Mouse (Mus musculus): ENCODE data around the gene Oaf. TPM values are rescaled to one million over a fixed set of nuclear protein-coding genes. Genes with fewer than 3 reads are reported as not detected.

The Oaf gene
- polyA plus RNA-seq, 1 experiment from 2014 or later, result 7.0 TPM

DNA sequence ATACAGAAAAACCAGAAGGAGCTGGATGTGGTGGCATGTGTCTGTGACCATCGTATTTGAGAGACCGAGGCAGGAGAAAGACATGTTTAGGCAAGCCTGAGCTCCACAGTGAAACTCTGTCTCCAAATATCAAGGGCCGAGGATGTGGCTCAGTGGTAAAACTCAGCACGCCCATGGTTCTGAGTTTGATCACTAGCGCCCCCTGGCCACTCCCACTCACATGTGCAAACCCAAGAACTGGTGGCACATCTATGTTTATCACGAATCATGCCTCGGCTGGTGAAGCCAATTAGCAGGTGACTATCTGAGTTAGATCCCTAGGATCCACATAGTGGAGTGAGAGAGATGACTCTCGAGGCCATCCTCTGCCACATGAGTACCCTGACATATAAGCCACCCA lies 27.6 kb upstream of the Oaf start:
- no peak overlapping the region for H3K4me3 ChIP-seq (ENCODE audit: low read depth, low read length)
- no peak overlapping the region for H3K27ac ChIP-seq (ENCODE audit: low read depth, low read length)
- H3K9ac ChIP-seq (ENCODE audit: low read length), result no peak overlapping the region
- H3K9me3 ChIP-seq (replicated peaks; ENCODE audit: control insufficient read depth, low read length), result no peaks in the 10 kb centered on the region
- H3K27me3 ChIP-seq (replicated peaks; ENCODE audit: control insufficient read depth, insufficient read depth, low read length), result peaks cover 9% of the 10 kb centered on the region; the same call in 1 of the 2 replicates
- H3K36me3 ChIP-seq (ENCODE audit: control insufficient read depth, insufficient read depth, low read length), result no peaks in the 10 kb centered on the region
- DNase-seq (ENCODE audit: low spot score), result no peak
- peaks cover 14% of the 10 kb centered on the region for H3K4me1 ChIP-seq (ENCODE audit: control insufficient read depth, insufficient read depth, low read length)
- no peak for ATAC-seq
- no peak overlapping the region for H3K4me2 ChIP-seq (ENCODE audit: low read length)
- WGBS, result 79% methylated on average over 8 of the region's 8 CpGs

DNA sequence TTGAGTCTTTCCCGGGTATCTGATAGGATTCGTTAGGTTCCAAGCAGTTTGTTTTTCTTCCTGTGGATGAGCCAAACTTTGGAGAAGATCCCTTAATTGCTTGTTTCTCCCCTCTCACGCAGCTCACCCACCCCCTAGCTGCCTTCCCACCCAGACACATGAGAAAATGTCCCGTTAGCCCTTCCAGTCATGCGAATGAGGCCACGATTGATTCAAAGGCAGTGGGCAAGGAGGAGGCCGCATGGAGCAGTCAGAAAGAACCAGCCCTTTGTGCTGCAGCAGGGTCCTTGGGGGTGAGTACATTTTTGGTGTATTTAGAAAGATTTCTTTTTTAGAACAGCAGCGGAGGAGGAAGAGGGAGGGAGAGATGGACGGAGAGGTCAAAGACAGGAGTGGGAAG lies 25.5 kb upstream of the Oaf start:
- Histone ChIP-seq H3K36me3 (ENCODE audit: control insufficient read depth, insufficient read depth, low read length) (no peaks in the 10 kb centered on the region), H3K4me3 (ENCODE audit: low read depth, low read length) (no peak overlapping the region), H3K4me2 (ENCODE audit: low read length) (no peak overlapping the region), H3K9ac (ENCODE audit: low read length) (no peak overlapping the region), H3K27me3 (replicated peaks; ENCODE audit: control insufficient read depth, insufficient read depth, low read length) (no peaks in the 10 kb centered on the region), H3K27ac (ENCODE audit: low read depth, low read length) (no peak overlapping the region), H3K4me1 (ENCODE audit: control insufficient read depth, insufficient read depth, low read length) (peaks cover 5% of the 10 kb centered on the region), H3K9me3 (replicated peaks; ENCODE audit: control insufficient read depth, low read length) (no peaks in the 10 kb centered on the region)
- WGBS, result 23% methylated on average over 9 of the region's 9 CpGs
- ATAC-seq, result no peak
- no peak for DNase-seq (ENCODE audit: low spot score)

GRCm38 (mm10) chr9:43263946-43264451 lies 24.3 kb upstream of the Oaf start:
- 0 out of 2 replicates have a peak, but pooled peaks cover 3% of the 10 kb centered on the region for H3K4me1 ChIP-seq (ENCODE audit: control insufficient read depth, insufficient read depth, low read length)
- DNase-seq (ENCODE audit: low spot score) (no peak), ATAC-seq (no peak)
- H3K9me3 ChIP-seq (replicated peaks; ENCODE audit: control insufficient read depth, low read length), result no peaks in the 10 kb centered on the region
- no peak overlapping the region for H3K9ac ChIP-seq (ENCODE audit: low read length)
- H3K27me3 ChIP-seq (replicated peaks; ENCODE audit: control insufficient read depth, insufficient read depth, low read length), result no peaks in the 10 kb centered on the region
- H3K4me3 ChIP-seq (ENCODE audit: low read depth, low read length), result no peak overlapping the region
- 18% methylated on average over 11 of the region's 11 CpGs for WGBS
- H3K27ac ChIP-seq (ENCODE audit: low read depth, low read length), result no peak overlapping the region
- H3K36me3 ChIP-seq (ENCODE audit: control insufficient read depth, insufficient read depth, low read length), result no peaks in the 10 kb centered on the region
- no peak overlapping the region for H3K4me2 ChIP-seq (ENCODE audit: low read length)

DNA sequence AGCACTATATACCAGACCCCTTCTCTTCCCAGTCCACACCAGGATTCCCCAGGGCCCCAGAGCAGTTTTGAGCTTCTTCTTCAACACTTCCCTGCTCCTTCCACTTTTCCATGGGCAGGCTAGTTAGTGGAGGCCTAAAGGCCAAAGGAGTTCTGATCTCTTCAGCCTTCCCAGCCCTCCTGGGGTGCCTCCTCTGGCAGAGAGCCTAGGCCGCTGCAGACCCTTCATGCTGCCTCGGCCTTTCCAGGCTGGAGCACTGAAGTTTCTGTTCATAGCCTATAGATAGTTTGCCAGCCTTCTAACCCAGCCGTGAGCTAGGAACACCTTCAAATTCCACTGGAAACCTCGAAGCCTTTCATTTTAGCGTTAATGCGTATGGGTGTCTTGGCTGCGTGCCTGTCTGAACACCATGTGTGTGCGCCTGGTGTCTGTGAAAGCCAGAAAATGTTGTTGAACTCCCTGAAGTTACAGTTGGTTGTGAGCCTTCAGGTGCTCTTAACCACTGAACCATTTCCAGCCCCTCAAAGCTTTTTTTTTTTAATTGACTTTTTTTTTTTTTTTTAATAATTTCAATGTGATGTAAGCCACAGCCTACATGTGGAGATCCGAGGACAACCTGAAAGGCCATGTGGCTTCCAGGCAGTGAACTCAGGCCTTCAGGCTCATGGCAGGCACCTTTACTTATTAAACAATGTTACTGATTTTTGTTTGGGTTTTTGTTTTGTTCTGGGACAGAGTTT lies 23.3 kb upstream of the Oaf start:
- H3K9me3 ChIP-seq (replicated peaks; ENCODE audit: control insufficient read depth, low read length), result no peaks in the 10 kb centered on the region
- ATAC-seq (no peak), DNase-seq (ENCODE audit: low spot score) (peak; percentile 43)
- H3K4me2 ChIP-seq (ENCODE audit: low read length), result no peak overlapping the region
- H3K4me3 ChIP-seq (ENCODE audit: low read depth, low read length), result no peak overlapping the region
- H3K27me3 ChIP-seq (replicated peaks; ENCODE audit: control insufficient read depth, insufficient read depth, low read length), result no peaks in the 10 kb centered on the region
- H3K36me3 ChIP-seq (ENCODE audit: control insufficient read depth, insufficient read depth, low read length), result no peaks in the 10 kb centered on the region
- H3K9ac ChIP-seq (ENCODE audit: low read length), result no peak overlapping the region
- WGBS, result 55% methylated on average over 9 of the region's 9 CpGs
- no peak overlapping the region for H3K27ac ChIP-seq (ENCODE audit: low read depth, low read length)
- H3K4me1 ChIP-seq (ENCODE audit: control insufficient read depth, insufficient read depth, low read length), result 0 out of 2 replicates have a peak, but pooled peaks cover 3% of the 10 kb centered on the region

DNA sequence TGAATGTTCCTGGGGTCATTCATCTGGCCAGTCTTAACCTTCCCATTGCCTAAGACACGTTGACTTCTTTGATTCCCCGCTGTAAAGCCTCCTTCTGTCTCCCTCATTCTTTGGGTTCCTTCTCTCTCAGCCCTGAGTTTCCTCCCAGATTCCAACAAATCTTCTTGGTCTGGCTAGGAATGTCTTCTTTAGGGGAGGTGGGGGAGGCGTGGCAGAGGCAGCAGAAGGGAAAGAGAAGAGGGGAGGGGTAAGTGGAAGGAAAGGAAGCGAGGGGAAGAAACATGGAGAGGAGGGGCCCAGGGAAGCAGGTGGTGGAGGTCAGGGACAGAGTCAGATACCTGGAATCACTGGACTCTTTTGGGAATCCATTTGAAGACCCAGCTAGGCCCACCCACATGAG lies 22.7 kb upstream of the Oaf start:
- Histone ChIP-seq H3K4me2 (ENCODE audit: low read length) (no peak overlapping the region), H3K9ac (ENCODE audit: low read length) (no peak overlapping the region), H3K9me3 (replicated peaks; ENCODE audit: control insufficient read depth, low read length) (no peaks in the 10 kb centered on the region), H3K27ac (ENCODE audit: low read depth, low read length) (no peak overlapping the region), H3K4me3 (ENCODE audit: low read depth, low read length) (no peak overlapping the region), H3K27me3 (replicated peaks; ENCODE audit: control insufficient read depth, insufficient read depth, low read length) (no peaks in the 10 kb centered on the region), H3K4me1 (ENCODE audit: control insufficient read depth, insufficient read depth, low read length) (0 out of 2 replicates have a peak, but pooled peaks cover 3% of the 10 kb centered on the region), H3K36me3 (ENCODE audit: control insufficient read depth, insufficient read depth, low read length) (no peaks in the 10 kb centered on the region)
- 58% methylated on average over 4 of the region's 4 CpGs for WGBS
- DNase-seq (ENCODE audit: low spot score) (no peak), ATAC-seq (no peak)

DNA sequence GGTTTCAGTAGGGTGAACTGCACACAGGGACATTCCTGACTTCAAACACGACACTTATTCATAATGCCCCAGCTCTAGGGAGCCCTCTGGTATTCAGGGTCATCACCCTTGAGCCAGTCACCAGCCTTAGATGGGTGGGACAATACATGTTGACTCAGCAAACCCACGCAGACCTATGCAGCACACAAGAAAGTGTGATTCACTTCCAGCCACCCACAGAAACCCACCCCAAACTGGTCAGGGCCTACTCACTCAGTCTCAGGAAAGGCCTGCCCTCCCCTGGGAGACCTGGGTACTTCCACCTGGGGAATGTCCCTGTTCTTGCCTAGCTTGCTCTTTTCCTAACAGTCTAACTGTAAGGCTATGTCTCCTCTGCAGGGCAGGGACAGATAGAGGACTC lies 22.2 kb upstream of the Oaf start:
- ATAC-seq (no peak), DNase-seq (ENCODE audit: low spot score) (no peak)
- no peak overlapping the region for H3K9ac ChIP-seq (ENCODE audit: low read length)
- no peaks in the 10 kb centered on the region for H3K9me3 ChIP-seq (replicated peaks; ENCODE audit: control insufficient read depth, low read length)
- H3K27ac ChIP-seq (ENCODE audit: low read depth, low read length), result no peak overlapping the region
- WGBS, result 60% methylated on average over 2 of the region's 2 CpGs
- H3K4me3 ChIP-seq (ENCODE audit: low read depth, low read length), result no peak overlapping the region
- 0 out of 2 replicates have a peak, but pooled peaks cover 3% of the 10 kb centered on the region for H3K4me1 ChIP-seq (ENCODE audit: control insufficient read depth, insufficient read depth, low read length)
- no peaks in the 10 kb centered on the region for H3K36me3 ChIP-seq (ENCODE audit: control insufficient read depth, insufficient read depth, low read length)
- no peak overlapping the region for H3K4me2 ChIP-seq (ENCODE audit: low read length)
- H3K27me3 ChIP-seq (replicated peaks; ENCODE audit: control insufficient read depth, insufficient read depth, low read length), result no peaks in the 10 kb centered on the region

GRCm38 (mm10) chr9:43261124-43261907 lies 21.6 kb upstream of the Oaf start:
- H3K4me3 ChIP-seq (ENCODE audit: low read depth, low read length), result no peak overlapping the region
- no peaks in the 10 kb centered on the region for H3K9me3 ChIP-seq (replicated peaks; ENCODE audit: control insufficient read depth, low read length)
- H3K27me3 ChIP-seq (replicated peaks; ENCODE audit: control insufficient read depth, insufficient read depth, low read length), result no peaks in the 10 kb centered on the region
- no peak overlapping the region for H3K27ac ChIP-seq (ENCODE audit: low read depth, low read length)
- H3K4me1 ChIP-seq (ENCODE audit: control insufficient read depth, insufficient read depth, low read length), result 0 out of 2 replicates have a peak, but pooled peaks cover 3% of the 10 kb centered on the region
- no peaks in the 10 kb centered on the region for H3K36me3 ChIP-seq (ENCODE audit: control insufficient read depth, insufficient read depth, low read length)
- no peak for DNase-seq (ENCODE audit: low spot score)
- H3K9ac ChIP-seq (ENCODE audit: low read length), result no peak overlapping the region
- 77% methylated on average over 4 of the region's 4 CpGs for WGBS
- no peak for ATAC-seq
- H3K4me2 ChIP-seq (ENCODE audit: low read length), result no peak overlapping the region

DNA sequence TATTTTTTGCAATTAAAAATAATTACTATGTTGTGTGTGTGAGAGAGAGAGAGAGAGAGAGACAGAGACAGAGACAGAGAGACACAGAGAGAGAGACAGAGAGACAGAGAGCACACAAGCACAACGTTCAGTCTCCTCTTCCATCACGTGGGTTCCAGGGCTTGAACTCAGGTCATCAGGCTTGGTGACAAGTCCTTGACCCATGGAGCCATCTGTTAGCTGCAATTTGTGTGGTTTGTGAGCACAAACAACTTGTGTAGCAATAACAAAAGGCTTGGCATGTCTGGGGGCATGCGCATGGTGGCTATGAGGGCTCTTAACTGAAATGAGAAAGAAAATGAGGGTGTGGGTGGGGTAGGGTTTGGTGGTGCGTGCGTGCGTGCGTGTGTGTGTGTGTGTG lies 20.9 kb upstream of the Oaf start:
- Histone ChIP-seq H3K4me2 (ENCODE audit: low read length) (no peak overlapping the region), H3K36me3 (ENCODE audit: control insufficient read depth, insufficient read depth, low read length) (no peaks in the 10 kb centered on the region), H3K27me3 (replicated peaks; ENCODE audit: control insufficient read depth, insufficient read depth, low read length) (no peaks in the 10 kb centered on the region), H3K9me3 (replicated peaks; ENCODE audit: control insufficient read depth, low read length) (no peaks in the 10 kb centered on the region), H3K27ac (ENCODE audit: low read depth, low read length) (no peak overlapping the region), H3K9ac (ENCODE audit: low read length) (no peak overlapping the region), H3K4me1 (ENCODE audit: control insufficient read depth, insufficient read depth, low read length) (0 out of 2 replicates have a peak, but pooled peaks cover 3% of the 10 kb centered on the region), H3K4me3 (ENCODE audit: low read depth, low read length) (no peak overlapping the region)
- 94% methylated on average over 7 of the region's 7 CpGs for WGBS
- no peak for ATAC-seq
- no peak for DNase-seq (ENCODE audit: low spot score)

DNA sequence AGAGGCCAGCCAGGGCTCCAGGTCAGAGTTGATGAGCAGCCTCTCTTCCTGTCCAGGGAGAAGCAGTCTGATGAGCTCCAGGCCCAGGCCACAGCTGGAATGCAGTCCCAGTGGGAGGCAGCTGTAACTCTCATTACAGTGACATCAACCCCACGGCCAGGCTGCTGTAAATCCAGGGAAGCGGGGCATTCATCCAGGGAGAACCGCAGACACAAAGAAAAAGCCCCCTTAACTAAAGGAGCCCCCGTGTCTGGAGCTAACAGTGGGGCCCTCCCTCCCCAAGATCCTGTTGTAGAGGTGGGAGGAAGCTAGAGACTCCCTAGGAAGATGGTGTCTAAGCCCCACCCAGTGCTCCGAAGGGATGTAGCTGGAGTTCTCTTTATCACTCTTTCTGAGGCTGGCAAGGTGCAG lies 13.6 kb upstream of the Oaf start:
- Histone ChIP-seq H3K4me3 (ENCODE audit: low read depth, low read length) (no peak overlapping the region), H3K4me1 (ENCODE audit: control insufficient read depth, insufficient read depth, low read length) (peaks cover 5% of the 10 kb centered on the region), H3K36me3 (ENCODE audit: control insufficient read depth, insufficient read depth, low read length) (no peaks in the 10 kb centered on the region), H3K27me3 (replicated peaks; ENCODE audit: control insufficient read depth, insufficient read depth, low read length) (no peaks in the 10 kb centered on the region), H3K4me2 (ENCODE audit: low read length) (no peak overlapping the region), H3K27ac (ENCODE audit: low read depth, low read length) (no peak overlapping the region), H3K9me3 (replicated peaks; ENCODE audit: control insufficient read depth, low read length) (no peaks in the 10 kb centered on the region), H3K9ac (ENCODE audit: low read length) (no peak overlapping the region)
- DNase-seq (ENCODE audit: low spot score) (no peak), ATAC-seq (no peak)
- 16% methylated on average over 5 of the region's 5 CpGs for WGBS

Data from forebrain, embryonic 14.5 days (tissue).